Mouse (Mus musculus): ENCODE measurements around the gene Tnc. TPM values are rescaled to one million over a fixed set of nuclear protein-coding genes. Genes with fewer than 3 reads are reported as not detected.
"Not testable (repeated sequence)": the region's sequence is repeated elsewhere in the genome, so short reads cannot be mapped to it uniquely, and the experiment has no call there.

Gene Tnc
- polyA plus RNA-seq, 1 experiment = 77.4 TPM

- no peak for TF ChIP-seq CTCF (IDR thresholded peaks at IDR 0.05; ENCODE audit: borderline replicate concordance, extremely low read depth, insufficient read depth, insufficient read length)
- TF ChIP-seq POLR2A (IDR thresholded peaks at IDR 0.05; ENCODE audit: borderline replicate concordance, extremely low read depth, insufficient read depth, insufficient read length, poor library complexity, severe bottlenecking) = no peak
- no peak for DNase-seq (ENCODE audit: low read depth)
These were observed 84.9 kb downstream of the Tnc start for GRCm38 (mm10) chr4:63961858-63962468.

GRCm38 (mm10) chr4:63958601-63959000 lies 88.2 kb downstream of the Tnc start:
- TF ChIP-seq CTCF (IDR thresholded peaks at IDR 0.05; ENCODE audit: borderline replicate concordance, extremely low read depth, insufficient read depth, insufficient read length) = no peak
- no peak for TF ChIP-seq POLR2A (IDR thresholded peaks at IDR 0.05; ENCODE audit: borderline replicate concordance, extremely low read depth, insufficient read depth, insufficient read length, poor library complexity, severe bottlenecking)
- no peak for DNase-seq (ENCODE audit: low read depth)

GRCm38 (mm10) chr4:63950054-63950453 lies 96.8 kb downstream of the Tnc start:
- DNase-seq (ENCODE audit: low read depth) = no peak
- TF ChIP-seq POLR2A (IDR thresholded peaks at IDR 0.05; ENCODE audit: borderline replicate concordance, extremely low read depth, insufficient read depth, insufficient read length, poor library complexity, severe bottlenecking) (no peak), CTCF (IDR thresholded peaks at IDR 0.05; ENCODE audit: borderline replicate concordance, extremely low read depth, insufficient read depth, insufficient read length) (no peak)

GRCm38 (mm10) chr4:63948688-63949073 lies 98.1 kb downstream of the Tnc start:
- DNase-seq (ENCODE audit: low read depth) = not testable (repeated sequence)

- TF ChIP-seq CTCF (IDR thresholded peaks at IDR 0.05; ENCODE audit: borderline replicate concordance, extremely low read depth, insufficient read depth, insufficient read length) (peak; percentile 79; the same call in 1 of the 2 replicates), POLR2A (IDR thresholded peaks at IDR 0.05; ENCODE audit: borderline replicate concordance, extremely low read depth, insufficient read depth, insufficient read length, poor library complexity, severe bottlenecking) (no peak)
- DNase-seq (ENCODE audit: low read depth) = peak; percentile 90
These were observed 98.6 kb downstream of the Tnc start for GRCm38 (mm10) chr4:63948066-63948687.

GRCm38 (mm10) chr4:63943813-63944212 lies 103.0 kb downstream of the Tnc start:
- no peak for DNase-seq (ENCODE audit: low read depth)
- TF ChIP-seq CTCF (IDR thresholded peaks at IDR 0.05; ENCODE audit: borderline replicate concordance, extremely low read depth, insufficient read depth, insufficient read length) = no peak
- no peak for TF ChIP-seq POLR2A (IDR thresholded peaks at IDR 0.05; ENCODE audit: borderline replicate concordance, extremely low read depth, insufficient read depth, insufficient read length, poor library complexity, severe bottlenecking)

GRCm38 (mm10) chr4:63942875-63943274 lies 103.9 kb downstream of the Tnc start:
- no peak for DNase-seq (ENCODE audit: low read depth)
- TF ChIP-seq CTCF (IDR thresholded peaks at IDR 0.05; ENCODE audit: borderline replicate concordance, extremely low read depth, insufficient read depth, insufficient read length) (no peak), POLR2A (IDR thresholded peaks at IDR 0.05; ENCODE audit: borderline replicate concordance, extremely low read depth, insufficient read depth, insufficient read length, poor library complexity, severe bottlenecking) (no peak)

- TF ChIP-seq POLR2A (IDR thresholded peaks at IDR 0.05; ENCODE audit: borderline replicate concordance, extremely low read depth, insufficient read depth, insufficient read length, poor library complexity, severe bottlenecking) (no peak), CTCF (IDR thresholded peaks at IDR 0.05; ENCODE audit: borderline replicate concordance, extremely low read depth, insufficient read depth, insufficient read length) (no peak)
- no peak for DNase-seq (ENCODE audit: low read depth)
These were observed 105.4 kb downstream of the Tnc start for GRCm38 (mm10) chr4:63941420-63941819.

- TF ChIP-seq CTCF (IDR thresholded peaks at IDR 0.05; ENCODE audit: borderline replicate concordance, extremely low read depth, insufficient read depth, insufficient read length) = no peak
- TF ChIP-seq POLR2A (IDR thresholded peaks at IDR 0.05; ENCODE audit: borderline replicate concordance, extremely low read depth, insufficient read depth, insufficient read length, poor library complexity, severe bottlenecking) = no peak
- DNase-seq (ENCODE audit: low read depth) = no peak
These were observed 107.4 kb downstream of the Tnc start for GRCm38 (mm10) chr4:63939428-63939827.

- TF ChIP-seq CTCF (IDR thresholded peaks at IDR 0.05; ENCODE audit: borderline replicate concordance, extremely low read depth, insufficient read depth, insufficient read length) (no peak), POLR2A (IDR thresholded peaks at IDR 0.05; ENCODE audit: borderline replicate concordance, extremely low read depth, insufficient read depth, insufficient read length, poor library complexity, severe bottlenecking) (no peak)
- no peak for DNase-seq (ENCODE audit: low read depth)
These were observed 110.9 kb downstream of the Tnc start for GRCm38 (mm10) chr4:63935960-63936359.

GRCm38 (mm10) chr4:63935314-63935713 lies 111.5 kb downstream of the Tnc start:
- DNase-seq (ENCODE audit: low read depth) = no peak
- TF ChIP-seq POLR2A (IDR thresholded peaks at IDR 0.05; ENCODE audit: borderline replicate concordance, extremely low read depth, insufficient read depth, insufficient read length, poor library complexity, severe bottlenecking) = no peak
- TF ChIP-seq CTCF (IDR thresholded peaks at IDR 0.05; ENCODE audit: borderline replicate concordance, extremely low read depth, insufficient read depth, insufficient read length) = no peak

- TF ChIP-seq POLR2A (IDR thresholded peaks at IDR 0.05; ENCODE audit: borderline replicate concordance, extremely low read depth, insufficient read depth, insufficient read length, poor library complexity, severe bottlenecking) = no peak
- no peak for TF ChIP-seq CTCF (IDR thresholded peaks at IDR 0.05; ENCODE audit: borderline replicate concordance, extremely low read depth, insufficient read depth, insufficient read length)
- no peak for DNase-seq (ENCODE audit: low read depth)
These were observed 116.0 kb downstream of the Tnc start for GRCm38 (mm10) chr4:63930863-63931262.
